Mouse (Mus musculus) CH12.LX (cell line): ENCODE results near the gene Crybb2. TPM values are rescaled to one million over a fixed set of nuclear protein-coding genes. Genes with fewer than 3 reads are reported as not detected.

ENCODE experiments used
- DNase-seq: peaks from one replicate; pipeline ENCODE4 v3.0.0-alpha.2; 2013; ENCODE audit errors: extremely low read depth
- H3K27ac ChIP-seq: 2 replicates; pipeline ENCODE4 v1.5.1; 2012; ENCODE audit warnings: low read depth, mild to moderate bottlenecking, control low read depth, moderate library complexity; ENCODE audit not compliant: insufficient read depth
- H3K27me3 ChIP-seq: replicated peaks from 2 replicates; pipeline ENCODE3; 2012; ENCODE audit warnings: inconsistent platforms
- H3K36me3 ChIP-seq, 2 experiments: replicated peaks in 1 of 2; 2 replicates each; pipeline versions ENCODE3 to v1.6.1; 2012; ENCODE audit warnings: inconsistent platforms in 1 of 2, low read length in 1 of 2, mild to moderate bottlenecking in 1 of 2, mixed read lengths in 1 of 2, moderate library complexity in 1 of 2; ENCODE audit not compliant: control insufficient read depth in 1 of 2, insufficient read depth in 1 of 2
- H3K4me1 ChIP-seq, 2 experiments: 2 replicates each; pipeline ENCODE4 v1.6.1; 2012; ENCODE audit warnings: inconsistent platforms in 1 of 2, moderate library complexity in 1 of 2; ENCODE audit not compliant: insufficient read depth in 2 of 2, control insufficient read depth in 1 of 2
- H3K4me2 ChIP-seq: 2 replicates; pipeline ENCODE4 v1.6.1; 2012; ENCODE audit warnings: low read depth, mild to moderate bottlenecking, control low read depth; ENCODE audit not compliant: poor library complexity, insufficient read depth, severe bottlenecking
- H3K4me3 ChIP-seq, 3 experiments: fragments of 150-350 bp in 1 of 3; sonication (generic) in 1 of 3; replicated peaks in 1 of 3; 2 replicates each; pipeline versions ENCODE3 to v1.5.1; 2011 to 2012; ENCODE audit warnings: low read depth in 2 of 3, low read length in 2 of 3, mild to moderate bottlenecking in 2 of 3, moderate library complexity in 2 of 3, control low read depth in 1 of 3, improper control_type of control experiment in 1 of 3, inconsistent platforms in 1 of 3, mixed read lengths in 1 of 3; ENCODE audit not compliant: poor library complexity in 1 of 3
- H3K79me2 ChIP-seq: replicated peaks from 2 replicates; pipeline ENCODE4 v1.6.1; 2012; ENCODE audit warnings: mild to moderate bottlenecking, moderate library complexity; ENCODE audit not compliant: control insufficient read depth, poor library complexity, insufficient read depth, severe bottlenecking; ENCODE audit errors: extremely low read depth
- H3K9ac ChIP-seq: 2 replicates; pipeline ENCODE4 v1.6.1; 2012; ENCODE audit warnings: low read depth, mild to moderate bottlenecking, control low read depth, moderate library complexity; ENCODE audit not compliant: insufficient read depth
- H3K9me3 ChIP-seq: replicated peaks from 2 replicates; pipeline ENCODE3; 2012; ENCODE audit warnings: low read length, inconsistent platforms, mixed read lengths
- BHLHE40 ChIP-seq: IDR thresholded peaks from 2 replicates; pipeline ENCODE4 v1.6.1; 2011; ENCODE audit warnings: mild to moderate bottlenecking, low read depth, low read length, improper control_type of control experiment
- CHD2 ChIP-seq: IDR thresholded peaks from 2 replicates; pipeline ENCODE4 v1.6.1; 2011; ENCODE audit warnings: low read length, improper control_type of control experiment
- CTCF ChIP-seq, 2 experiments: IDR thresholded peaks in 1 of 2; conservative IDR thresholded peaks in 1 of 2; 2 replicates each; pipeline ENCODE4 v1.5.1; 2011 to 2012; ENCODE audit warnings: low read depth in 2 of 2, low read length in 2 of 2, improper control_type of control experiment in 1 of 2, inconsistent platforms in 1 of 2, mild to moderate bottlenecking in 1 of 2, moderate library complexity in 1 of 2
- E2F4 ChIP-seq: IDR thresholded peaks from 2 replicates; pipeline ENCODE4 v1.6.1; 2011; ENCODE audit warnings: low read depth, low read length, improper control_type of control experiment; ENCODE audit not compliant: insufficient replicate concordance
- ELF1 ChIP-seq: IDR thresholded peaks from 2 replicates; pipeline ENCODE4 v1.6.1; 2014; ENCODE audit warnings: low read depth, mild to moderate bottlenecking, inconsistent platforms, low read length, improper control_type of control experiment
- EP300 ChIP-seq: IDR thresholded peaks from 2 replicates; pipeline ENCODE4 v1.6.1; 2011; ENCODE audit warnings: low read length, improper control_type of control experiment
- ETS1 ChIP-seq: conservative IDR thresholded peaks from 2 replicates; pipeline ENCODE4 v1.6.1; 2012; ENCODE audit warnings: low read depth, mild to moderate bottlenecking, inconsistent platforms, low read length, improper control_type of control experiment, moderate library complexity
- GABPA ChIP-seq: IDR thresholded peaks from 2 replicates; pipeline ENCODE4 v1.6.1; 2012; ENCODE audit warnings: low read depth, low read length, improper control_type of control experiment, inconsistent platforms; ENCODE audit not compliant: insufficient replicate concordance
- HCFC1 ChIP-seq: IDR thresholded peaks from 2 replicates; pipeline ENCODE4 v1.6.1; 2012; ENCODE audit warnings: low read depth, mild to moderate bottlenecking, inconsistent platforms, low read length, improper control_type of control experiment
- IRF4 ChIP-seq: IDR thresholded peaks from 2 replicates; pipeline ENCODE4 v1.6.1; 2014; ENCODE audit warnings: low read depth, mild to moderate bottlenecking, inconsistent platforms, low read length, improper control_type of control experiment
- JUN ChIP-seq: IDR thresholded peaks from 2 replicates; pipeline ENCODE4 v1.6.1; 2011; ENCODE audit warnings: low read depth, mild to moderate bottlenecking, low read length, improper control_type of control experiment, moderate library complexity; ENCODE audit not compliant: insufficient read depth
- KAT2A ChIP-seq: IDR thresholded peaks from 2 replicates; pipeline ENCODE4 v1.6.1; 2012; ENCODE audit warnings: low read length, improper control_type of control experiment, inconsistent platforms; ENCODE audit not compliant: insufficient replicate concordance
- MYC ChIP-seq: IDR thresholded peaks from 2 replicates; pipeline ENCODE4 v1.6.1; 2011; ENCODE audit warnings: low read depth, mild to moderate bottlenecking, improper control_type of control experiment, low read length
- PAX5 ChIP-seq: IDR thresholded peaks from 2 replicates; pipeline ENCODE4 v1.6.1; 2012; ENCODE audit warnings: low read length, inconsistent platforms, mixed read lengths
- POLR2A ChIP-seq: IDR thresholded peaks from 2 replicates; pipeline ENCODE4 v1.6.1; 2011; ENCODE audit warnings: low read depth, mild to moderate bottlenecking, improper control_type of control experiment, low read length
- SMC3 ChIP-seq: IDR thresholded peaks from 2 replicates; pipeline ENCODE4 v1.6.1; 2011; ENCODE audit warnings: low read depth, low read length, improper control_type of control experiment
- ZKSCAN1 ChIP-seq: IDR thresholded peaks from 2 replicates; pipeline ENCODE4 v1.6.1; 2012; ENCODE audit warnings: low read depth, inconsistent platforms, low read length, improper control_type of control experiment, borderline replicate concordance
- dilution Hi-C: fragments of 300-500 bp; cut with MboI; formaldehyde crosslinking; loops from 2 replicates; pipeline ENCODE4 v1.14.3; 2020; ENCODE audit warnings: low sequenced_read_pairs; ENCODE audit not compliant: extremely low pct_unique_long_range_greater_than_20kb, extremely low pct_ligation_motif_present
- in situ Hi-C: fragments of 300-500 bp; cut with MboI; formaldehyde crosslinking; loops from 3 replicates; pipeline ENCODE4 v1.14.3; 2019; ENCODE audit warnings: low sequenced_read_pairs, low pct_ligation_motif_present, low pct_unique_long_range_greater_than_20kb, mixed read lengths
- polyA plus RNA-seq: library from polyadenylated mRNA; unstranded; fragments of >175 nt; gene quantifications from 2 replicates; pipeline ENCODE4 v1.2.1, GENCODE M21; 2012; ENCODE audit warnings: low read depth; ENCODE audit not compliant: insufficient read length
- total RNA-seq, 2 experiments: library from RNA; depleted of rRNA; stranded (reverse); fragments of 300-350 nt in 1 of 2; fragments of >200 nt in 1 of 2; gene quantifications; 2 replicates each; pipeline ENCODE4 v1.2.3; 2012 to 2014

Crybb2 gene
- total and polyA plus RNA-seq, 3 experiments = not detected

DNA sequence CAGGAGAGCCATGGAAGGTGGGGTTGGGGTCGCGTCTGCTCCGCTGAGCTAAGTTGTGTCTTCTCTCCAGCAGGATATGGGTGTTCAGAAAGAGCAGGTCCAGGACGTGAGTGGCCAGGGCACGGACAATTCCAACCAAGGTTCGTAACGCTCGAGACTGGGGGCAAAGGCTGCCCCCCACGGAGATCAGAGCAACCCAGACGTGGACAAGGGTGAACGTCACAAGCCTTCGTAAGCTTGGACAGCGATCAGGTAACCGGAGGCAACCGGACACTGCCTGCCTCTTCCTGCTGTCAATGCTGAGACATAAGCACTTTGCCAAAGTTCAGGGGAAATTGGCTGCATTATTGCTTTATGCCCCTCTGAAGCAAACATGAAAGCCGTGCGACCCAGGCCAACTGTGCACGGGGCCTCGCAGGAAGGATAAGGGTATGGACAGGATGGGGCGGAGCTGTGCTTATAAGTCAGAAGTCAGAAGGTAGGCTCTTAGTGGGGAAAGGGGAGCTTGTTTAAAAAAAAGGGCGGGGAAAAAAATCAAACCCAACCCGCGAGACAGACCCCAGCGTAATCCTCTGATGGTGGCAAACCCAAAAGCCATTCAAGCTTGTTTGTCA lies 20.3 kb upstream of the Crybb2 start:
- peaks cover 0 to 51% of the 10 kb centered on the region in 2 experiments for H3K36me3 ChIP-seq
- dilution Hi-C loops = loop anchor here (25.0 kb wide), 1 partner anchor 97 kb away; no protein-coding TSS in a partner anchor
- H3K4me1 ChIP-seq = no peaks in the 10 kb centered on the region
- in situ Hi-C loops = no loop called here
- H3K9me3 ChIP-seq = no peaks in the 10 kb centered on the region
- no peak for DNase-seq
- H3K9ac ChIP-seq = no peak overlapping the region
- TF ChIP-seq BHLHE40 (no peak), CHD2 (no peak), ZKSCAN1 (no peak), MYC (no peak), JUN (no peak), EP300 (no peak)
- H3K27ac ChIP-seq = no peak overlapping the region
- H3K4me2 ChIP-seq = no peak overlapping the region
- no peaks in the 10 kb centered on the region for H3K27me3 ChIP-seq
- no peaks in the 10 kb centered on the region for H3K79me2 ChIP-seq
- no peak overlapping the region for H3K4me3 ChIP-seq

DNA sequence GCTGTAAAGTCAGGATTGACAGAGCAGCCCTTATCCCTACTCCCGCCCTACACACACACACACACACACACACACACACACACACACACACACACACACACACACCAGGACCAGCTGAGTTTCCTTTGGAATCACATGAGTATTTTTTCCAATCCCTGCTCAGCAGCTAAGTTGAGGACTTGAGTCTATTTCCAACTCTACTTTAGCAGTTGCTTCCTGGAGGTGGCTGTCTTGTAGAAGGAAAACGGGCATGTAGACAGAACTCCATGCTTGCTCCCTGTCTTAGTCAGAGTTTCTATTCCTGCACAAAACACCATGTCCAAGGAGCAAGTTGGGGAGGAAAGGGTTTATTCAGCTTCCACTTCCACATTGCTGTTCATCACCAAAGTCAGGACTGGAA lies 17.5 kb upstream of the Crybb2 start:
- Histone ChIP-seq H3K36me3 (peaks cover 0 to 30% of the 10 kb centered on the region in 2 experiments), H3K4me1 (no peaks in the 10 kb centered on the region; a peak in 1 of 4 replicates), H3K9me3 (peaks cover 9% of the 10 kb centered on the region), H3K9ac (no peak overlapping the region), H3K27me3 (peaks cover 6% of the 10 kb centered on the region), H3K27ac (no peak overlapping the region), H3K4me3 (no peak overlapping the region)
- in situ Hi-C loops = no loop called here
- DNase-seq = no peak
- TF ChIP-seq KAT2A = no peak
- TF ChIP-seq IRF4 = no peak
- TF ChIP-seq CTCF (conservative IDR thresholded peaks at IDR 0.05 in 1 of 2, IDR thresholded peaks at IDR 0.05 in 1 of 2; ENCODE audit: low read depth in 2 of 2, low read length in 2 of 2) = no peak
- no peak for TF ChIP-seq POLR2A
- TF ChIP-seq GABPA = no peak
- no peak for TF ChIP-seq ETS1
- no peak for TF ChIP-seq ELF1
- TF ChIP-seq ZKSCAN1 = no peak
- TF ChIP-seq HCFC1 = no peak
- TF ChIP-seq CHD2 = no peak
- TF ChIP-seq SMC3 = no peak
- no peak for TF ChIP-seq PAX5
- no peak for TF ChIP-seq E2F4
- TF ChIP-seq, all 38 proteins: peak for 0
- Histone ChIP-seq H3K4me2 (no peak overlapping the region), H3K79me2 (no peaks in the 10 kb centered on the region)
- dilution Hi-C loops = loop anchor here (25.0 kb wide), 1 partner anchor 100 kb away; no protein-coding TSS in a partner anchor
